Mouse (Mus musculus) myocyte (in vitro differentiated cells): ENCODE results near the gene Gid8. TPM values are rescaled to one million over a fixed set of nuclear protein-coding genes. Genes with fewer than 3 reads are reported as not detected.

Experiments used
- H3K27me3 ChIP-seq: one replicate; pipeline ENCODE4 v1.6.1; 2011; ENCODE audit not compliant: control insufficient read depth, insufficient read depth, insufficient read length
- H3K36me3 ChIP-seq: one replicate; pipeline ENCODE4 v1.6.1; 2011; ENCODE audit not compliant: control insufficient read depth, insufficient read depth
- H3K4me2 ChIP-seq: one replicate; pipeline ENCODE4 v1.6.1; 2011; ENCODE audit warnings: low read depth, control low read depth
- H3K4me3 ChIP-seq: one replicate; pipeline ENCODE4 v1.5.1; 2011; ENCODE audit warnings: mild to moderate bottlenecking, control low read depth, moderate library complexity
- H3K79me2 ChIP-seq: one replicate; pipeline ENCODE4 v1.6.1; 2011; ENCODE audit not compliant: control insufficient read depth, insufficient read depth
- H3ac ChIP-seq: one replicate; pipeline ENCODE4 v1.6.1; 2011; ENCODE audit not compliant: control insufficient read depth, insufficient read length
- CEBPB ChIP-seq: IDR thresholded peaks from 2 replicates; pipeline ENCODE4 v1.6.1; 2011; ENCODE audit warnings: mild to moderate bottlenecking, moderate library complexity; ENCODE audit not compliant: poor library complexity, insufficient read depth, severe bottlenecking
- E2F4 ChIP-seq: IDR thresholded peaks from one replicate; pipeline ENCODE4 v1.6.1; 2011; ENCODE audit warnings: mild to moderate bottlenecking, control low read depth, moderate library complexity; ENCODE audit not compliant: insufficient read depth
- MAX ChIP-seq: IDR thresholded peaks from one replicate; pipeline ENCODE4 v1.6.1; 2011; ENCODE audit warnings: low read depth, mild to moderate bottlenecking, control low read depth
- MYOD1 ChIP-seq, 3 experiments: IDR thresholded peaks; one replicate each; pipeline ENCODE4 v1.6.1; 2011; ENCODE audit warnings: control low read depth in 2 of 3, low read depth in 2 of 3, mild to moderate bottlenecking in 2 of 3, moderate library complexity in 1 of 3; ENCODE audit not compliant: insufficient read length in 2 of 3, control insufficient read depth in 1 of 3
- MYOG ChIP-seq, 3 experiments: IDR thresholded peaks; one replicate each; pipeline ENCODE4 v1.6.1; 2011; ENCODE audit warnings: control low read depth in 2 of 3, low read depth in 2 of 3, mild to moderate bottlenecking in 2 of 3; ENCODE audit not compliant: insufficient read length in 2 of 3, control insufficient read depth in 1 of 3, insufficient read depth in 1 of 3
- POLR2A ChIP-seq: IDR thresholded peaks from one replicate; pipeline ENCODE4 v1.6.1; 2011; ENCODE audit warnings: low read depth, mild to moderate bottlenecking, control low read depth, moderate library complexity; ENCODE audit not compliant: insufficient read length
- POLR2AphosphoS2 ChIP-seq: IDR thresholded peaks from one replicate; pipeline ENCODE4 v1.6.1; 2011; ENCODE audit warnings: low read depth, control low read depth; ENCODE audit not compliant: insufficient read length
- REST ChIP-seq: IDR thresholded peaks from one replicate; pipeline ENCODE4 v1.6.1; 2011; ENCODE audit warnings: mild to moderate bottlenecking, control low read depth, moderate library complexity; ENCODE audit not compliant: insufficient read depth, insufficient read length
- SRF ChIP-seq: IDR thresholded peaks from one replicate; pipeline ENCODE4 v1.6.1; 2011; ENCODE audit warnings: low read depth; ENCODE audit not compliant: control insufficient read depth, insufficient read length
- TCF12 ChIP-seq: IDR thresholded peaks from one replicate; pipeline ENCODE4 v1.6.1; 2011; ENCODE audit warnings: mild to moderate bottlenecking, control low read depth; ENCODE audit not compliant: poor library complexity, insufficient read depth, severe bottlenecking
- TCF3 ChIP-seq: IDR thresholded peaks from one replicate; pipeline ENCODE4 v1.6.1; 2011; ENCODE audit warnings: low read depth, control low read depth; ENCODE audit not compliant: insufficient read length
- USF1 ChIP-seq: IDR thresholded peaks from one replicate; pipeline ENCODE4 v1.6.1; 2011; ENCODE audit warnings: low read depth, mild to moderate bottlenecking, control low read depth, moderate library complexity
- polyA plus RNA-seq: library from polyadenylated mRNA; unstranded; fragments of >200 nt; fragmentation: generic; extraction: Trizol; gene quantifications from one replicate; pipeline ENCODE4 v1.2.1, GENCODE M21; 2012; ENCODE audit warnings: missing spikeins

Gene Gid8
- polyA plus RNA-seq, 1 experiment, result 44.9 TPM

DNA sequence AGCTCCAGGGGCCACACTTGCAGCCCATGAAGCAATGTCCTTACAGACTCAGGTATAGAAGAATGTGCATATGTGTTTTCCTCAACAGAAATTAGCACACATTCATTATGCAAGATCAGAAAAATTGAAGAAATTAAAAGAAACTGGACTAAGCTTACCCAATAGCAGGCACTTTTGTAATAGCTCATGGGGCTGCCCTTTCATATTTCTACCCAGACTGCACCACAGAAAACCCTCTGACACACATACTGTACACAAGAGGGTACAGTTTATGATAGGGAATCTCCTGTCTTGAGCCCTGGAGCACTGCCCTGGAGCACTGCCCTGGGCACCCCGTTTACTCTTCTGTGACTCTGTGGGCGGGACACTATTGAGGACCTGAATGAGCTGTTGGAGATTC is 28.1 kb downstream of the Gid8 start:
- no peak overlapping the region for H3K4me2 ChIP-seq
- H3K36me3 ChIP-seq, result no peaks in the 10 kb centered on the region
- no peak overlapping the region for H3ac ChIP-seq
- peaks cover 64% of the 10 kb centered on the region for H3K27me3 ChIP-seq
- H3K79me2 ChIP-seq, result no peaks in the 10 kb centered on the region
- TF ChIP-seq MAX (no peak), REST (no peak), MYOD1 (IDR thresholded peaks at IDR 0.05; ENCODE audit: control insufficient read depth in 1 of 3, insufficient read length in 2 of 3, low read depth in 2 of 3) (no peak), USF1 (no peak)
- no peak overlapping the region for H3K4me3 ChIP-seq

- no peaks in the 10 kb centered on the region for H3K79me2 ChIP-seq
- H3K4me3 ChIP-seq, result no peak overlapping the region
- H3ac ChIP-seq, result no peak overlapping the region
- H3K4me2 ChIP-seq, result no peak overlapping the region
- H3K27me3 ChIP-seq, result peaks cover 46% of the 10 kb centered on the region
- no peaks in the 10 kb centered on the region for H3K36me3 ChIP-seq
- no peak for TF ChIP-seq REST
These were observed 30.4 kb downstream of the Gid8 start for GRCm38 (mm10) chr2:180740349-180740748.

DNA sequence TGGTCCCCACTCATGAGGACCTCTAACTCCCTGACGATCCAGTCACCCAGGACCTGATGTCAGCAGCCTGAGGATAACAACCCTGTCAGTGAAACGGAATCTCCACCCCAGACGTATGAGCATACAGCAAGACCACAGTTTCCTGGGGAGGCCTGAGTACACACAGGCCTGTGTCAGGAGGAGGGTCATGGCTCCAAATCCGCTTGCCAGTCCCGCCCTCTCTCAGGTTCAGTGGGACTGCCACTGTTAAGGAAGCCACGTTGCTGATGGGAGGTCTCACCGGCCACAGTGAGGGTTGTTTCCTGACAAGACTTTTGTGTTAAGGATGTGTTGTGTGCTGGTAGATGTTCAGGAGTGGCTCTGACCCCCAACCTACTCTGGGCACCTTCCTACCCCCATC is 31.5 kb downstream of the Gid8 start:
- Histone ChIP-seq H3K36me3 (no peaks in the 10 kb centered on the region), H3ac (no peak overlapping the region), H3K79me2 (no peaks in the 10 kb centered on the region), H3K4me3 (no peak overlapping the region), H3K27me3 (peaks cover 36% of the 10 kb centered on the region), H3K4me2 (no peak overlapping the region)
- TF ChIP-seq POLR2A, result no peak
- TF ChIP-seq MYOG (IDR thresholded peaks at IDR 0.05; ENCODE audit: control insufficient read depth in 1 of 3, insufficient read depth in 1 of 3, insufficient read length in 2 of 3, low read depth in 2 of 3), result no peak
- TF ChIP-seq E2F4, result no peak
- TF ChIP-seq MAX, result no peak
- no peak for TF ChIP-seq USF1
- TF ChIP-seq REST, result no peak
- TF ChIP-seq TCF12, result no peak
- no peak for TF ChIP-seq MYOD1 (IDR thresholded peaks at IDR 0.05; ENCODE audit: control insufficient read depth in 1 of 3, insufficient read length in 2 of 3, low read depth in 2 of 3)
- TF ChIP-seq CEBPB, result no peak
- no peak for TF ChIP-seq TCF3
- TF ChIP-seq SRF, result no peak

DNA sequence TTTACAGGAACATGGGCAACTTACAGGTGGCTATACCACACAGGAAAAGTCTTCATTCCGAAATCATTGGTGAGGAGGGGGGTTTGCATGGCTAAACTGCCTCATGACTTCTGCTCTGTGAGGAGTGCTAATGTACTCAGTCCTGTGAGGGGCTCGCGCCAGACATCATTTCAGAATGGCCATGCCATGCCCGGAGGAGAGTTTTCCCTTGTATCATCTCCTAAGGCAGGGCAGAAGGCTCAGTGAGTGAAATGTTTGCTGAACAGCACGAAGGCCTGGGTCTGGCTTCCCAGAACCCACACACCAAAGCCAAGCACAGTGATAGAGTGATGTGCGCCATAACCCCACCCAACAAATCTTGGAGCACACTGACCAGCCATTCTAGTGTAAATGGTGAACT is 32.9 kb downstream of the Gid8 start:
- Histone ChIP-seq H3K4me2 (no peak overlapping the region), H3ac (no peak overlapping the region), H3K27me3 (peaks cover 22% of the 10 kb centered on the region), H3K79me2 (no peaks in the 10 kb centered on the region), H3K36me3 (no peaks in the 10 kb centered on the region), H3K4me3 (no peak overlapping the region)
- TF ChIP-seq TCF3 (no peak), REST (no peak), POLR2AphosphoS2 (no peak), POLR2A (no peak), TCF12 (no peak), SRF (no peak), MAX (no peak), MYOD1 (IDR thresholded peaks at IDR 0.05; ENCODE audit: control insufficient read depth in 1 of 3, insufficient read length in 2 of 3, low read depth in 2 of 3) (no peak), CEBPB (no peak), MYOG (IDR thresholded peaks at IDR 0.05; ENCODE audit: control insufficient read depth in 1 of 3, insufficient read depth in 1 of 3, insufficient read length in 2 of 3, low read depth in 2 of 3) (no peak), USF1 (no peak), E2F4 (no peak)

DNA sequence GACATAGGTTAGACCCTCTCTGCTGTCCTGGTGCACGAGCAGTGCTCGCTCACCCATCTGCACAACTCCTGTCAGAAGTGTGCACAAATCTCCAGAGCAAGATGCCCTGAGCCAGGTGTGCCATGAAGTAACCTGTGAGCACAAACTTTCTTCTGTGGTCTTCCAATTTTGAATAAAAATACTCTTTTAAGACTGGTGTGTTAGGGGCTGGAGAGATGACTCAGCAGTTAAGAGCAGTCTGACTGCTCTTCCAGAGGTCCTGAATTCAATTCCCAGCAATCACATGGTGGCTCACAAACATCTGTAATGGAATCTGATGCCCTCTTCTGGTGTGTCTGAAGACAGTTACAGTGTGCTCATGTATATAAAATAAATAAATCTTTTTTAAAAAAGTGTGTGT is 33.4 kb downstream of the Gid8 start:
- no peaks in the 10 kb centered on the region for H3K36me3 ChIP-seq
- TF ChIP-seq SRF, result no peak
- no peak for TF ChIP-seq MYOG (IDR thresholded peaks at IDR 0.05; ENCODE audit: control insufficient read depth in 1 of 3, insufficient read depth in 1 of 3, insufficient read length in 2 of 3, low read depth in 2 of 3)
- TF ChIP-seq POLR2A, result no peak
- no peak for TF ChIP-seq POLR2AphosphoS2
- no peak for TF ChIP-seq USF1
- no peak for TF ChIP-seq CEBPB
- TF ChIP-seq MAX, result no peak
- TF ChIP-seq REST, result no peak
- no peak for TF ChIP-seq E2F4
- no peak for TF ChIP-seq TCF3
- no peak for TF ChIP-seq TCF12
- no peak for TF ChIP-seq MYOD1 (IDR thresholded peaks at IDR 0.05; ENCODE audit: control insufficient read depth in 1 of 3, insufficient read length in 2 of 3, low read depth in 2 of 3)
- H3K4me3 ChIP-seq, result no peak overlapping the region
- no peak overlapping the region for H3ac ChIP-seq
- H3K27me3 ChIP-seq, result peaks cover 22% of the 10 kb centered on the region
- no peak overlapping the region for H3K4me2 ChIP-seq
- no peaks in the 10 kb centered on the region for H3K79me2 ChIP-seq
